Mouse (Mus musculus) spleen, adult 2 months (tissue): Measurements from ENCODE around the gene Pwp2.

Experiments
- CTCF ChIP-seq: fragments of 200-500 bp; IDR thresholded peaks from 2 replicates; pipeline ENCODE4 v1.5.1; 2011; ENCODE audit warnings: mild to moderate bottlenecking, inconsistent platforms; ENCODE audit not compliant: insufficient read depth, insufficient read length, insufficient replicate concordance; ENCODE audit errors: extremely low read depth
- POLR2A ChIP-seq: fragments of 200-500 bp; IDR thresholded peaks from 2 replicates; pipeline ENCODE4 v1.6.1; 2011; ENCODE audit warnings: low read depth, low read length, inconsistent platforms

- no peak for TF ChIP-seq POLR2A
- no peak for TF ChIP-seq CTCF
These were observed 36.4 kb upstream of the Pwp2 start for GRCm38 (mm10) chr10:78221315-78221714.
